Mouse (Mus musculus) bone marrow macrophage, adult 2 months (primary cell): ENCODE data around the gene Eif4e.

Source experiments
- CTCF ChIP-seq: IDR thresholded peaks from 2 replicates; pipeline ENCODE4 v1.5.1; 2012; ENCODE audit warnings: low read depth, mild to moderate bottlenecking, low read length, moderate library complexity
- POLR2A ChIP-seq: IDR thresholded peaks from 2 replicates; pipeline ENCODE4 v1.6.1; 2012; ENCODE audit warnings: mild to moderate bottlenecking, low read depth, low read length, borderline replicate concordance

DNA sequence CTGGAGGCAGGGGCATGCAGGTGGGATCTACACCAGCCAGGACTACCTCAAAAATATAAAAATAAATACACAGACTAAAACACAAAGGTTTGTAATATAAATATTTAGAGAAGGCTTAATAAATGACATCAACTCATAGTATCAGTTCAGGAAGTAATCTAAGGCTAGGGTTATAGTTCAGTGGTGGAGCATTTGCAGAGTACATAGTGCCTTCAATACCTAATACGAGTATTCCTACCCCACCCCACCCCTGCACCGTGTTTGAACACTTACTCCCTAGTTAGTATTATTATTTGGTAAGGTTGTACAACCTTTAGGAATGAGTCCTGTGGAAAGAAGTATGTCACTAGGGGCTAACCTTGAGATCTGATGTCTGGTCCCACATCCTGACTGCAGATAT, 42.7 kb upstream of the Eif4e start:
- TF ChIP-seq CTCF (no peak), POLR2A (no peak)
